Mouse (Mus musculus): Measurements from ENCODE around the gene Lrrc75a.
A peak's percentile ranks its signal among the peaks of the same experiment; 100 is the strongest.

Gene Lrrc75a

GRCm38 (mm10) chr11:62601732-62602618 lies 46.3 kb downstream of the Lrrc75a start:
- DNase-seq (ENCODE audit: low read depth in 2 of 2, low spot score in 2 of 2), result no peak

GRCm38 (mm10) chr11:62598571-62598970 lies 49.8 kb downstream of the Lrrc75a start:
- DNase-seq (ENCODE audit: low read depth in 2 of 2, low spot score in 2 of 2), result peak in 1 of 2 experiments; percentile 12

GRCm38 (mm10) chr11:62591904-62592575 lies 56.3 kb downstream of the Lrrc75a start:
- DNase-seq (ENCODE audit: low read depth in 2 of 2, low spot score in 2 of 2), result no peak

GRCm38 (mm10) chr11:62591026-62591425 lies 57.3 kb downstream of the Lrrc75a start:
- DNase-seq (ENCODE audit: low read depth in 2 of 2, low spot score in 2 of 2), result no peak

GRCm38 (mm10) chr11:62589391-62589790 lies 58.9 kb downstream of the Lrrc75a start:
- no peak for DNase-seq (ENCODE audit: low read depth in 2 of 2, low spot score in 2 of 2)

GRCm38 (mm10) chr11:62587034-62587433 lies 61.3 kb downstream of the Lrrc75a start:
- no peak for DNase-seq (ENCODE audit: low read depth in 2 of 2, low spot score in 2 of 2)

GRCm38 (mm10) chr11:62584671-62585206 lies 63.6 kb downstream of the Lrrc75a start:
- no peak for DNase-seq (ENCODE audit: low read depth in 2 of 2, low spot score in 2 of 2)

- DNase-seq (ENCODE audit: low read depth in 2 of 2, low spot score in 2 of 2), result no peak
Measured at GRCm38 (mm10) chr11:62583031-62583430, 65.3 kb downstream of the Lrrc75a start.

GRCm38 (mm10) chr11:62576530-62577152 lies 71.7 kb downstream of the Lrrc75a start:
- DNase-seq (ENCODE audit: low read depth in 2 of 2, low spot score in 2 of 2), result peak; percentile 71 to 81

- DNase-seq (ENCODE audit: low read depth in 2 of 2, low spot score in 2 of 2), result peak; percentile 18 to 23
Measured at GRCm38 (mm10) chr11:62575659-62576438, 72.5 kb downstream of the Lrrc75a start.

- DNase-seq (ENCODE audit: low read depth in 2 of 2, low spot score in 2 of 2), result peak; percentile 77 to 87
Measured at GRCm38 (mm10) chr11:62575297-62575658, 73.0 kb downstream of the Lrrc75a start.

GRCm38 (mm10) chr11:62574703-62575085 lies 73.6 kb downstream of the Lrrc75a start:
- DNase-seq (ENCODE audit: low read depth in 2 of 2, low spot score in 2 of 2), result no peak

GRCm38 (mm10) chr11:62573959-62574702 lies 74.2 kb downstream of the Lrrc75a start, which contains the start of gene Trpv2:
Gene Trpv2, plus strand, starts transcription at chr11:62574486.
- DNase-seq (ENCODE audit: low read depth in 2 of 2, low spot score in 2 of 2), result peak in 1 of 2 experiments; percentile 44

GRCm38 (mm10) chr11:62568300-62568699 lies 80.0 kb downstream of the Lrrc75a start:
- no peak for DNase-seq (ENCODE audit: low read depth in 2 of 2, low spot score in 2 of 2)

GRCm38 (mm10) chr11:62566211-62566610 lies 82.1 kb downstream of the Lrrc75a start:
- DNase-seq (ENCODE audit: low read depth in 2 of 2, low spot score in 2 of 2), result no peak

GRCm38 (mm10) chr11:62565747-62566146 lies 82.6 kb downstream of the Lrrc75a start:
- DNase-seq (ENCODE audit: low read depth in 2 of 2, low spot score in 2 of 2), result no peak

GRCm38 (mm10) chr11:62563590-62563989 lies 84.7 kb downstream of the Lrrc75a start:
- DNase-seq (ENCODE audit: low read depth in 2 of 2, low spot score in 2 of 2), result no peak

GRCm38 (mm10) chr11:62560463-62561016 lies 87.8 kb downstream of the Lrrc75a start:
- no peak for DNase-seq (ENCODE audit: low read depth in 2 of 2, low spot score in 2 of 2)

GRCm38 (mm10) chr11:62558961-62559646 lies 89.2 kb downstream of the Lrrc75a start:
- no peak for DNase-seq (ENCODE audit: low read depth in 2 of 2, low spot score in 2 of 2)
